Mouse (Mus musculus) kidney, postnatal 0 days (tissue): ENCODE data around the gene Ceacam1. TPM values are rescaled to one million over a fixed set of nuclear protein-coding genes. Genes with fewer than 3 reads are reported as not detected.

Experiments used
- ATAC-seq: fragments of 200-750 bp; cut with Nextera tagmentation; replicated peaks from 2 replicates; pipeline ENCODE4 v1.8.0; 2017; ENCODE audit warnings: low read depth, moderate number of reproducible peaks, moderate TSS enrichment, moderate library complexity; ENCODE audit not compliant: low FRiP score
- DNase-seq: peaks from one replicate; pipeline ENCODE4 v3.0.0-alpha.2; 2016; ENCODE audit warnings: low spot score
- H3K27ac ChIP-seq: fragments of 300-500 bp; sonication (generic); 2 replicates; pipeline ENCODE4 v1.5.1; 2014; ENCODE audit warnings: mild to moderate bottlenecking
- H3K27me3 ChIP-seq: fragments of 300-500 bp; sonication (generic); 2 replicates; pipeline ENCODE4 v1.6.1; 2014; ENCODE audit warnings: low read length, mixed read lengths; ENCODE audit not compliant: insufficient read depth
- H3K36me3 ChIP-seq: fragments of 300-500 bp; sonication (generic); 2 replicates; pipeline ENCODE4 v1.6.1; 2014; ENCODE audit warnings: low read length, mixed read lengths; ENCODE audit not compliant: insufficient read depth
- H3K4me1 ChIP-seq: fragments of 300-500 bp; sonication (generic); replicated peaks from 2 replicates; pipeline ENCODE4 v1.6.1; 2014; ENCODE audit warnings: antibody characterized with exemption, low read length, mixed read lengths; ENCODE audit not compliant: insufficient read depth
- H3K4me2 ChIP-seq: fragments of 300-500 bp; sonication (generic); 2 replicates; pipeline ENCODE4 v1.6.1; 2014; ENCODE audit warnings: mild to moderate bottlenecking, low read length, moderate library complexity, mixed read lengths
- H3K4me3 ChIP-seq: fragments of 300-500 bp; sonication (generic); replicated peaks from 2 replicates; pipeline ENCODE4 v1.5.1; 2014; ENCODE audit warnings: low read depth, low read length
- H3K9ac ChIP-seq: fragments of 300-500 bp; sonication (generic); 2 replicates; pipeline ENCODE4 v1.6.1; 2014; ENCODE audit warnings: low read depth, low read length
- H3K9me3 ChIP-seq: fragments of 300-500 bp; sonication (generic); replicated peaks from 2 replicates; pipeline ENCODE4 v1.6.1; 2016; ENCODE audit warnings: low read length, inconsistent platforms, mixed read lengths
- CTCF ChIP-seq: IDR thresholded peaks from 2 replicates; pipeline ENCODE4 v1.5.1; 2016; ENCODE audit warnings: antibody characterized with exemption, low read depth, mild to moderate bottlenecking, moderate library complexity
- WGBS: fragments of 180-500 bp; shearing (Covaris S2); extraction: QIAGEN DNeasy Blood & Tissue Kit; methylation state at CpG from one replicate; pipeline ENCODE4 v1.1.7; 2014; 5-methylcytosine and 5-hydroxymethylcytosine counted together
- polyA plus RNA-seq: library from polyadenylated mRNA; unstranded; fragments of >200 nt; fragmentation: Nextera tagmentation; extraction: Ambion mirVana; gene quantifications from 2 replicates; pipeline ENCODE4 v1.2.1, GENCODE M21; 2015

The Ceacam1 gene
- polyA plus RNA-seq, 1 experiment from 2014 or later = 6.3 TPM

- WGBS = 46% methylated on average over 9 of the region's 9 CpGs
Observed at GRCm38 (mm10) chr7:25439978-25440815, 37.2 kb downstream of the Ceacam1 start.

GRCm38 (mm10) chr7:25439124-25439822 is 38.1 kb downstream of the Ceacam1 start:
- no peak for DNase-seq
- H3K9me3 ChIP-seq = no peaks in the 10 kb centered on the region
- no peak for ATAC-seq
- no peak overlapping the region for H3K4me2 ChIP-seq
- H3K27ac ChIP-seq = no peak overlapping the region
- H3K4me3 ChIP-seq = no peak overlapping the region
- no peaks in the 10 kb centered on the region for H3K36me3 ChIP-seq
- no peak for TF ChIP-seq CTCF
- 74% methylated on average over 8 of the region's 8 CpGs for WGBS
- H3K27me3 ChIP-seq = no peaks in the 10 kb centered on the region
- H3K4me1 ChIP-seq = 0 out of 2 replicates have a peak, but pooled peaks cover 4% of the 10 kb centered on the region
- H3K9ac ChIP-seq = no peak overlapping the region

More at GRCm38 (mm10) chr7:25439978-25440815, 37.2 kb downstream of the Ceacam1 start:
- H3K9ac ChIP-seq = no peak overlapping the region
- H3K27ac ChIP-seq = no peak overlapping the region
- ATAC-seq = no peak
- 0 out of 2 replicates have a peak, but pooled peaks cover 4% of the 10 kb centered on the region for H3K4me1 ChIP-seq
- H3K36me3 ChIP-seq = no peaks in the 10 kb centered on the region
- H3K9me3 ChIP-seq = no peaks in the 10 kb centered on the region
- no peak for DNase-seq
- no peak for TF ChIP-seq CTCF
- no peak overlapping the region for H3K4me3 ChIP-seq
- H3K4me2 ChIP-seq = no peak overlapping the region
- no peaks in the 10 kb centered on the region for H3K27me3 ChIP-seq

- DNase-seq = no peak
- no peak overlapping the region for H3K4me2 ChIP-seq
- peak overlapping the region; percentile 21; the same call in 1 of the 2 replicates for H3K27ac ChIP-seq
Observed at GRCm38 (mm10) chr7:25436704-25437103, 40.7 kb downstream of the Ceacam1 start.

GRCm38 (mm10) chr7:25436226-25436625 is 41.2 kb downstream of the Ceacam1 start:
- Histone ChIP-seq H3K36me3 (no peaks in the 10 kb centered on the region), H3K9me3 (no peaks in the 10 kb centered on the region), H3K4me1 (peaks cover 12% of the 10 kb centered on the region; the same call in 1 of the 2 replicates), H3K27ac (peak overlapping the region; percentile 21; the same call in 1 of the 2 replicates), H3K4me2 (no peak overlapping the region), H3K4me3 (no peak overlapping the region), H3K27me3 (no peaks in the 10 kb centered on the region), H3K9ac (no peak overlapping the region)
- WGBS = 62% methylated on average over 6 of the region's 6 CpGs
- no peak for TF ChIP-seq CTCF
- ATAC-seq (no peak), DNase-seq (peak; percentile 33)

More at GRCm38 (mm10) chr7:25436704-25437103, 40.7 kb downstream of the Ceacam1 start:
- H3K4me1 ChIP-seq = peaks cover 12% of the 10 kb centered on the region; the same call in 1 of the 2 replicates
- H3K9me3 ChIP-seq = no peaks in the 10 kb centered on the region
- no peak overlapping the region for H3K9ac ChIP-seq
- WGBS = 75% methylated on average over 2 of the region's 2 CpGs
- ATAC-seq = no peak
- H3K36me3 ChIP-seq = no peaks in the 10 kb centered on the region
- no peak for TF ChIP-seq CTCF
- H3K4me3 ChIP-seq = no peak overlapping the region
- H3K27me3 ChIP-seq = no peaks in the 10 kb centered on the region

GRCm38 (mm10) chr7:25435546-25435851 is 41.9 kb downstream of the Ceacam1 start:
- H3K27me3 ChIP-seq = no peaks in the 10 kb centered on the region
- no peak overlapping the region for H3K4me2 ChIP-seq
- peaks cover 12% of the 10 kb centered on the region; the same call in 1 of the 2 replicates for H3K4me1 ChIP-seq
- no peak for DNase-seq
- H3K9ac ChIP-seq = no peak overlapping the region
- no peak for TF ChIP-seq CTCF
- no peak overlapping the region for H3K4me3 ChIP-seq
- ATAC-seq = no peak
- no peaks in the 10 kb centered on the region for H3K9me3 ChIP-seq
- no peak overlapping the region for H3K27ac ChIP-seq
- WGBS = 74% methylated on average over 2 of the region's 2 CpGs
- H3K36me3 ChIP-seq = no peaks in the 10 kb centered on the region
